Mouse (Mus musculus): ENCODE measurements around the gene Wbp1. TPM values are rescaled to one million over a fixed set of nuclear protein-coding genes. Genes with fewer than 3 reads are reported as not detected.

Gene Wbp1
- polyA plus RNA-seq, 1 experiment from 2014 or later: 182 TPM

DNA sequence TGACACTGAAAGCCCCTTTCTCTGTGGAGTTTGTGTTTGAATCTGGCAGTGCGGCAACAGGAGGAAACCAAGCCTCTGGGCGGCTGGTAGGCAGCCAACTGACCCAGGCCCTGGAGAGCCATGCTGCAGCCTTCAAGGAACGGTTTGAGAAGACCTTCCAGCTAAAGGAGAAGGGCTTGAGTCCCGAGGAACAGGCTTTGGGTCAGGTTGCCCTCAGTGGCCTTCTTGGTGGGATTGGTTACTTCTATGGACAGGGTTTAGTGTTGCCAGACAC lies 4.3 kb downstream of the Wbp1 start:
- no peak for DNase-seq (ENCODE audit: low spot score)
- Histone ChIP-seq H3K4me2 (ENCODE audit: low read depth, severe bottlenecking) (no peak overlapping the region), H3K9ac (ENCODE audit: low read length) (no peak overlapping the region), H3K4me3 (ENCODE audit: low read depth, low read length) (no peak overlapping the region), H3K27ac (replicated peaks; ENCODE audit: low read depth, low read length) (no peak overlapping the region), H3K9me3 (ENCODE audit: control insufficient read depth, low read length) (no peaks in the 10 kb centered on the region), H3K36me3 (ENCODE audit: control insufficient read depth, insufficient read depth, low read length) (peaks cover 13% of the 10 kb centered on the region), H3K27me3 (ENCODE audit: control insufficient read depth, insufficient read depth, low read length) (no peaks in the 10 kb centered on the region), H3K4me1 (ENCODE audit: control insufficient read depth, insufficient read depth, low read length) (peaks cover 14% of the 10 kb centered on the region; the same call in 1 of the 2 replicates)
- 90% methylated on average over 4 of the region's 4 CpGs for WGBS
- ATAC-seq (ENCODE audit: insufficient number of reproducible peaks, low FRiP score, low TSS enrichment, low read depth): no peak

DNA sequence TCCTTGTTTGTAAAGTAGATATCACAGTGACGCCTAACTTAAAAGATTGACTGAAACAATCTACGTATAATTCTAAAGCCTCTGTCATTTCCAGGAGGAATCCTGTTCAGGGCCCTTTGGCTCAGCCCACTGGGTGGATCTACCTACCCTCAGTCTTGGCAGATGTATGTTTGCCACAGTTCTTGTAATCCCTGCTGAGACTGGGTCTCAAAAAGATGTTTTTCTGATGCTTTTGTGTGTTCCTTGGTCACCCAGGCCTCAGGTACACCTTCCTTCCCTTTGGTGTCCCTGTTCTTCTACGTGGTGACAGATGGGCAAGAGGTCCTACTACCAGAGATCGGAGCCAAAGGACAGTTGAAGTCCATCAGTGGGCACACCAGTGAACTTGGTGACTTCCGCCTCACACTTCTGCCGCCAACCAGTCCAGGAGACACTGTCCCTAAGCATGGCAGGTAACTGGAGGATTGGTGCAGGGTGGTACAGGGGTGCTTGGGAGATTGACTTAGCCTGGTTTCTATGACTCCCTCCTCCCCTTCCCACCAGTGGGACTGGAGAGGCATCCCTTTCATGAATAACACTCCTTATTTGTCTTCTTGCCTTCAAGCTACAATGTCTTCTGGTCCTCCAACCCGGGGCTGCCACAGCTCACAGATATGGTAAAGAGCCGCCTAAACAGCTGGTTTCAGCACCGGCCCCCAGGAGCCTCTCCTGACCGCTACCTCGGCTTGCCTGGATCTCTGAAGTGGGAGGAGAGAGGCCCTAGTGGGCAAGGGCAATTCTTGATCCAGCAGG lies 4.8 kb downstream of the Wbp1 start:
- Histone ChIP-seq H3K27me3 (ENCODE audit: control insufficient read depth, insufficient read depth, low read length) (no peaks in the 10 kb centered on the region), H3K27ac (replicated peaks; ENCODE audit: low read depth, low read length) (no peak overlapping the region), H3K4me2 (ENCODE audit: low read depth, severe bottlenecking) (peak overlapping the region; percentile 89), H3K9me3 (ENCODE audit: control insufficient read depth, low read length) (no peaks in the 10 kb centered on the region), H3K36me3 (ENCODE audit: control insufficient read depth, insufficient read depth, low read length) (peaks cover 13% of the 10 kb centered on the region), H3K4me3 (ENCODE audit: low read depth, low read length) (peak overlapping the region; percentile 86), H3K4me1 (ENCODE audit: control insufficient read depth, insufficient read depth, low read length) (peaks cover 14% of the 10 kb centered on the region; the same call in 1 of the 2 replicates), H3K9ac (ENCODE audit: low read length) (peak overlapping the region; percentile 80; the same call in 1 of the 2 replicates)
- DNase-seq (ENCODE audit: low spot score): no peak
- ATAC-seq (ENCODE audit: insufficient number of reproducible peaks, low FRiP score, low TSS enrichment, low read depth): no peak
- 86% methylated on average over 11 of the region's 11 CpGs for WGBS

DNA sequence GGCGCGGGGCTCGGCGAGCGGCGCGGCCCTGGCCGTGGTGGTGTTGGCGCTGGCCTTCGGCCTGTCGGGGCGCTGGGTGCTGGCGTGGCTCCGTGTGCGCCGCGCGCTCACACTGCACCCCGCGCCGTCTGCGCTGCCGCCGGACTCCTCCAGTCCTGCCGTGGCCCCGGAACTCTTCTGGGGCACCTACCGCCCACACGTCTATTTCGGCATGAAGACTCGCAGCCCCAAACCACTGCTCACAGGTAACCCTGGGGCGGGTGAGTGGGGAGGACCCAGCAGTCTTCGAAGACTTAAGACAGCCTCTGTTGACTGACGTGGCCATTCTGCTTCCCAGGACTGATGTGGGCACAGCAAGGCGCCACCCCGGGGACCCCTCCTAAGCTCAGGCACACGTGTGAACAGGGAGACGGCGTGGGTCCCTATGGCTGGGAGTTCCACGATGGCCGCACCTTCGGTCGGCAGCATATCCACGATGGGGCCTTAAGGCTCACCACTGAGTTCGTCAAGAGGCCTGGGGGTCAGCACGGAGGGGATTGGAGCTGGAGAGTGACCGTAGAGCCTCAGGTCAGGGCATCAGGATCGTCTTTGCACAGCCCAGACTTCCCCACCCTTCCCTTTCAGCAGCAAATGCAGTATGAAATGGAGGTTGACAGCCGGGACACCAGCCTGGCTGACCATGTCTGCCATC lies 5.5 kb downstream of the Wbp1 start:
- peak overlapping the region; percentile 89 for H3K4me2 ChIP-seq (ENCODE audit: low read depth, severe bottlenecking)
- H3K4me3 ChIP-seq (ENCODE audit: low read depth, low read length): peak overlapping the region; percentile 86
- no peaks in the 10 kb centered on the region for H3K27me3 ChIP-seq (ENCODE audit: control insufficient read depth, insufficient read depth, low read length)
- WGBS: 2% methylated on average over 39 of the region's 48 CpGs
- H3K27ac ChIP-seq (replicated peaks; ENCODE audit: low read depth, low read length): peak overlapping the region; percentile 70
- peak overlapping the region; percentile 80 for H3K9ac ChIP-seq (ENCODE audit: low read length)
- peaks cover 14% of the 10 kb centered on the region; the same call in 1 of the 2 replicates for H3K4me1 ChIP-seq (ENCODE audit: control insufficient read depth, insufficient read depth, low read length)
- H3K36me3 ChIP-seq (ENCODE audit: control insufficient read depth, insufficient read depth, low read length): peaks cover 13% of the 10 kb centered on the region
- peak; percentile 27; the same call in 1 of the 2 replicates for ATAC-seq (ENCODE audit: insufficient number of reproducible peaks, low FRiP score, low TSS enrichment, low read depth)
- no peak for DNase-seq (ENCODE audit: low spot score)
- no peaks in the 10 kb centered on the region for H3K9me3 ChIP-seq (ENCODE audit: control insufficient read depth, low read length)

DNA sequence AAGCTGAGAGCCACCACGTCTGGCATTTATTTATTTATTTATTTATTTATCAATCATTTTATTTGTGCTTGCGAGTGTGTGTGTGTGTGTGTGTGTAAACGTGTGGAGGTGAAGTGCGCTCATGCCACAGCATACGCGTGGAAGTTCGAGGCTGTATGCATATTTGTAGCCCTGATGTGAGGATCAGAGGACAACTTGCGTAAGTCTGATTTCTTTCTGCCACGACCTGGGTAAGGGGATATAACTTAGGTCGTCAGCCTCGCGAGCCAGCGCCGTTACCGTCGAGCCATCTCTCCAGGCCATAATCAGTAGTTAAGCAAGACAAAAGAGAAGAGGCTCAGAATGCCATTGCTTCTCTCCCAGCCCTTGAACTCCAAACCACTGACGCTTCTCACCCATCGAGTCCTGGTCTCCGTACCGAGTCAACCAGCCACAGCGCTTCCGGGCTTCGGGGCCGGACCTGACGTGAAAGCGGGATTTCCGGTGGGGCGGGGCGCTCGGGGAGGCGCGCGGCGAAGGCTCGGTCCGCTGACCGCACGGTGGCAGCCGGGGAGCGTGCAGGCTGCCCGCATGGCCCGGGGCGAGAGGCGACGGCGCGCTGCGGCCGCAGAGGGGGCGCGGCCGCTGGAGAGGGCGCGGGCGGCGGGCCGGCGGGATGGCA lies 6.2 kb downstream of the Wbp1 start, which contains the start of gene Mogs:
Mogs (plus strand) TSS at position 486 of the 661 bp plus-strand sequence.
- no peaks in the 10 kb centered on the region for H3K9me3 ChIP-seq (ENCODE audit: control insufficient read depth, low read length)
- ATAC-seq (ENCODE audit: insufficient number of reproducible peaks, low FRiP score, low TSS enrichment, low read depth) (peak; percentile 81), DNase-seq (ENCODE audit: low spot score) (peak; percentile 95)
- no peaks in the 10 kb centered on the region for H3K27me3 ChIP-seq (ENCODE audit: control insufficient read depth, insufficient read depth, low read length)
- under 1% methylated on average over 44 of the region's 58 CpGs for WGBS
- H3K27ac ChIP-seq (replicated peaks; ENCODE audit: low read depth, low read length): peak within 1 kb of the TSS; percentile 70
- peaks cover 12% of the 10 kb centered on the region; the same call in 1 of the 2 replicates for H3K4me1 ChIP-seq (ENCODE audit: control insufficient read depth, insufficient read depth, low read length)
- peak within 1 kb of the TSS; percentile 80 for H3K9ac ChIP-seq (ENCODE audit: low read length)
- H3K4me2 ChIP-seq (ENCODE audit: low read depth, severe bottlenecking): peak within 1 kb of the TSS; percentile 89
- peaks cover 14% of the 10 kb centered on the region for H3K36me3 ChIP-seq (ENCODE audit: control insufficient read depth, insufficient read depth, low read length)
- H3K4me3 ChIP-seq (ENCODE audit: low read depth, low read length): peak within 1 kb of the TSS; percentile 86

DNA sequence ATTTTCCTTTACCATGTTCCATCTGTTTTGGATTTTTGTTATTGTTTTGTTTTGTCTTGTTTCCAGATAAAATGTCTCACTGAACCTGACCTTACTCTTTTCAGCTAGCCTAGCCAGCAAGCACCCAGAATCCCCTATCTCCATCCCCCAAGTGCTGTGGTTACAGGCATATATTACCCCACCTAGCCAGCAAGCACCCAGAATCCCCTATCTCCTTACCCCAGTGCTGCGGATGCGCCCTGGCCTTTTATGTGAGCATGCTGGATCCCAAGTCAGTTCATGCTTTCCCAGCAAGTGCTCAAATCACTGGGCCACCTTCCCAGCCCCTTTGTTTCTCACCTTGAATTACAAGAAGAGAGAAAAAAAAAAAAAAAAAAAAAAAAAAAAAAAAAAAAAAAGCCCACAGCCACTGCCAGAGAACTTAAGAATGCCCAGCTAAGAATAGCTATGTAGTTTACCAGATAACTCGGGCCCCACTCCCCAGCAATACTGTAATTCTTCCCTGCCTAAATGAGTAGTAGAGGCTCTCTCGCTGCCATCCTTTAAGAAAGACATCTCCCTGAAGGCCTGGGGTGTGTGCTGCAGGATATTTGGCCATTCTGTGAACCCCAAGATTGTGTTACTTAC lies 9.7 kb downstream of the Wbp1 start:
- Histone ChIP-seq H3K9me3 (ENCODE audit: control insufficient read depth, low read length) (no peaks in the 10 kb centered on the region), H3K9ac (ENCODE audit: low read length) (no peak overlapping the region), H3K4me2 (ENCODE audit: low read depth, severe bottlenecking) (no peak overlapping the region), H3K4me1 (ENCODE audit: control insufficient read depth, insufficient read depth, low read length) (peaks cover 11% of the 10 kb centered on the region; the same call in 1 of the 2 replicates), H3K4me3 (ENCODE audit: low read depth, low read length) (no peak overlapping the region), H3K36me3 (ENCODE audit: control insufficient read depth, insufficient read depth, low read length) (peaks cover 2% of the 10 kb centered on the region; the same call in 1 of the 2 replicates), H3K27ac (replicated peaks; ENCODE audit: low read depth, low read length) (no peak overlapping the region), H3K27me3 (ENCODE audit: control insufficient read depth, insufficient read depth, low read length) (no peaks in the 10 kb centered on the region)
- ATAC-seq (ENCODE audit: insufficient number of reproducible peaks, low FRiP score, low TSS enrichment, low read depth) (no peak), DNase-seq (ENCODE audit: low spot score) (no peak)
- 93% methylated on average over 4 of the region's 4 CpGs for WGBS

DNA sequence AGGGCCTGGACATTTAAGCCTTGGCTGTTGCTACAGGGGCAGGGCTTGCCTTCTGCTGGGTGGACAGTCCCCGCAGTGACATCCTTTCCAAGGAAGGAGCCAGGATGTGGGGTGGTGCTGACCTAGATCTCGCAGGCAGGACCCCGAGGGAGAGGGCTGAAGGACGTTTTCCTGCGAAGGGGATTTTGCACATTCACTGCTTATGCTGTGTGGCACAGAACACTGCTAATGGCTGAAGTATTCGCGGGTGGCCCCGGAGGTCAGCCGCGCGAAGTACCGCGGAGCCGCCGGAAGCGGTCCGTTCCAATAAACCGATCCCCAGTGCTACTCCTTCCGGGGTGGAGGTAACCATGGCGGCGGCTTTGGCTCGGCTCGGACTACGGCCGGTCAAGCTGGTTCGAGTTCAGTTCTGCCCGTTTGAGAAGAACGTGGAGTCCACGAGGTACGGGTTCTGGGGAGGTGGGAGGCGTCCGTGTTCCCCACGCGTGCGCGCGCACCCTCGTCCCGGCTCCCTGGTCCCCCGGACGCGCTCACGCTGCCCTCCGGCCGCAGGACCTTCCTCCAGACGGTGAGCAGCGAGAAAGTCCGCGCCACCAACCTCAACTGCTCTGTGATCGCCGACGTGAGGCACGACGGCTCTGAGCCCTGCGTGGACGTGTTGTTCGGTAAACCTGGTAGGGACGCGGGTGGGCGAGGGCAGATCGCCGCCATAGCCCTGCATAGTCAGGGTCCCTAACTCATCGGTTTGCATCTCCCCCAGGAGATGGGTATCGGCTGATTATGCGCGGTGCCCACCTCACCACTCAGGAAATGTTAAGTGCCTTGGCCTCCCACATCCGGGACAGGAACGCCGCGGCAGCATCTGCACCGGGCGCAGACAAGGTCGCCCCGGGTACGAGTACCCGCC lies 12.3 kb downstream of the Wbp1 start, which contains the start of gene Mrpl53:
Mrpl53 (plus strand) TSS at position 279 of the 907 bp plus-strand sequence.
- DNase-seq (ENCODE audit: low spot score): peak; percentile 84
- ATAC-seq (ENCODE audit: insufficient number of reproducible peaks, low FRiP score, low TSS enrichment, low read depth): peak; percentile 73
- no peaks in the 10 kb centered on the region for H3K27me3 ChIP-seq (ENCODE audit: control insufficient read depth, insufficient read depth, low read length)
- H3K27ac ChIP-seq (replicated peaks; ENCODE audit: low read depth, low read length): peak within 1 kb of the TSS; percentile 56
- H3K4me3 ChIP-seq (ENCODE audit: low read depth, low read length): peak within 1 kb of the TSS; percentile 97
- H3K4me1 ChIP-seq (ENCODE audit: control insufficient read depth, insufficient read depth, low read length): peaks cover 8% of the 10 kb centered on the region; the same call in 1 of the 2 replicates
- peak within 1 kb of the TSS; percentile 91 for H3K9ac ChIP-seq (ENCODE audit: low read length)
- no peaks in the 10 kb centered on the region for H3K9me3 ChIP-seq (ENCODE audit: control insufficient read depth, low read length)
- WGBS: under 1% methylated on average over 76 of the region's 76 CpGs
- H3K4me2 ChIP-seq (ENCODE audit: low read depth, severe bottlenecking): peak within 1 kb of the TSS; percentile 85
- H3K36me3 ChIP-seq (ENCODE audit: control insufficient read depth, insufficient read depth, low read length): peaks cover 2% of the 10 kb centered on the region; the same call in 1 of the 2 replicates

DNA sequence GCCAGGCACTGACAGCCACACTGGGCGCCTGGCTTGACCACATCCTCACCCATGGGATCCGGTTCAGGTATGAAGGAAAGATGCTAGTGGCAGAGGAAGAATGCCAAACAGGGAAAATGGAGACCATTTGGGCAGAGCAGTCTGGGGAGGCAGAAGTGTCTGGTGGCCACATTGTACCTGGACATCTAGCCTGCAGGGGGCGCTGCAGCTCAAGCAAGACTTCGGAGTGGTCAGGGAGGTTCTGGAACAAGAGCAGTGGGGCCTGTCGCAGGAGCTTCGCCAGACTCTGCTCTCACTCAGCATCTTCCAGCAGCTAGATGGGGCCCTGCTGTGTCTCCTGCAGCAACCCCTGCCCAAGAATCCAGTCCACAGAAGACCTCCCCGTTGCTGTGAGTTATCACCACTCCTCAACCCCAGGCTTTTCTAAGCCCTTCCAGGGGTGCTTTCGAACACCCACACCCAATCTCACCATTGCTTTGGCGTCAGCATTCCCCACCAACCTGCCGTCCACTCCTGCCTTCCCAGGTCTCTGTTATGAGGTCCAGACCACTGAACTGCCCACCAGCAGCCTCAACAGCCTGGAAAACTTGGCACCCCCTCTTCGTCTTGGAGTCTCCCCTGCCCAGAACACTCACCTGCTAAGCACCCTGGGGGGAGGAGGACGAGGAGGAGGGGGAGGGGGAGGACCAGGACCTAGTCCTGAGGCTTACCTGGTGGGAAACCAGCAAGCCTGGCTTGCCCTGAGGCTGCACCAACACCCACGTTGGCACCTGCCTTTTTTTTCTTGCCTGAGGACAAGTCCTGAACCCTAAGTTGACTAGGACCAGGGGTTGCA lies 13.6 kb downstream of the Wbp1 start:
- Histone ChIP-seq H3K4me2 (ENCODE audit: low read depth, severe bottlenecking) (peak overlapping the region; percentile 85; the same call in 1 of the 2 replicates), H3K9ac (ENCODE audit: low read length) (no peak overlapping the region), H3K36me3 (ENCODE audit: control insufficient read depth, insufficient read depth, low read length) (peaks cover 2% of the 10 kb centered on the region; the same call in 1 of the 2 replicates), H3K4me3 (ENCODE audit: low read depth, low read length) (peak overlapping the region; percentile 97), H3K27ac (replicated peaks; ENCODE audit: low read depth, low read length) (0 out of 2 replicates have a peak overlapping the region, but pooled peaks have one; percentile 9), H3K9me3 (ENCODE audit: control insufficient read depth, low read length) (no peaks in the 10 kb centered on the region), H3K27me3 (ENCODE audit: control insufficient read depth, insufficient read depth, low read length) (0 out of 2 replicates have a peak, but pooled peaks cover 3% of the 10 kb centered on the region), H3K4me1 (ENCODE audit: control insufficient read depth, insufficient read depth, low read length) (peaks cover 12% of the 10 kb centered on the region)
- DNase-seq (ENCODE audit: low spot score) (peak; percentile 89), ATAC-seq (ENCODE audit: insufficient number of reproducible peaks, low FRiP score, low TSS enrichment, low read depth) (no peak)
- 30% methylated on average over 13 of the region's 13 CpGs for WGBS

Data from limb, embryonic 11.5 days (tissue).